Mouse (Mus musculus): ENCODE data around the gene Rnf144b. TPM values are rescaled to one million over a fixed set of nuclear protein-coding genes. Genes with fewer than 3 reads are reported as not detected.
A peak's percentile ranks its signal among the peaks of the same experiment; 100 is the strongest.

The Rnf144b gene
- 10 to 100 TPM in 1 of 2 experiments, 1 to 10 TPM in 1; 9.5 to 14.4 TPM for total RNA-seq (2021)
- long read RNA-seq, experiment 1, partial matches to known transcripts, result 1 of 3 reads
- long read RNA-seq, experiment 1, other reads (novel, unspliced or antisense), result 1 of 3 reads
- long read RNA-seq, experiment 2, result 0 reads

DNA sequence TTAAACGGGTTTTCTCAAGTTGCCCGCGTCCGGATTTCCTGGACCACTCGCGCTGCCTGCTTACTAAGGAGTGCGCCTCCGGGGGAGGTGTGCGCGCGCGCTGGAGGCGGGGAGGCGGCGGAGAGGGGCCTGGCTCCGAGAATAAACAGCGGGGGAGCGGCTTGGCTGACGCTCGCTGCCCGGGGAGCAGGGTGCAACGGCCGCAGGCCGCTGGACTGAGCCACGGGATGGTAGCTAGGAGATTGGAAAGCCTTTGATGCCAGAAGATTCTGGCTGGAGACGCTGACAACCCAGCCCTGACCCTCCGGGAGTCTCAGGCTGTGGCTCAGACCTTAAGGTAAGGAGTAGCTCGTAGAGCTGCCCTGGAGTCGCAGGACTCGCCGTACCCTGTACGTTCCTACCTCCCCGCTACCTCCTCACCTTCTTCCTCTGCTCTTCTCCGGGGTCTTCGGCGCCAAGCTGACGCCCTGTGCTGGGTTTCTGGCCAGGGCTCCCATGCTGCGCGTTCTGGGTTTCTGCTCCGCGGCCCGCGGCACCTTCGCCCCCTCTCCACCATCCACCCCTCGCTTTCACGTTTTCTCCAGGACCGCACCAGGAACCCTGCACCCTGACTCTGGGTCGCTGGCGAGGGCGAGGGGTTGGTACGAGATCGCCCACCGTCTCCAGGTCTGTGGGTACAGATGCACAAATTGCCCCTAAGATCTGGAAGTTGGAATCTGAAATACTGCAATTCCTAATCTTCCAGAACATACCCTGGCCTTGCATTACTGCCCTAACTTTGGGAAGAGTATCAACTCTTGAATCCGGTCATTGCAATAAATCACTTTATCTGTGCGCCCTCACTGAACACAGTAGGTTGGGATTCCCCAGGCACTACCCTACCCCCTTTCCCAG lies at the start of gene Rnf144b:
Gene Rnf144b, plus strand, starts transcription at position 120 of the 894 bp plus-strand sequence.
- intact Hi-C loops (cut with DNase I; ENCODE audit: low total_unique reads), result no loop called here
- DNase-seq, result peak; percentile 51

DNA sequence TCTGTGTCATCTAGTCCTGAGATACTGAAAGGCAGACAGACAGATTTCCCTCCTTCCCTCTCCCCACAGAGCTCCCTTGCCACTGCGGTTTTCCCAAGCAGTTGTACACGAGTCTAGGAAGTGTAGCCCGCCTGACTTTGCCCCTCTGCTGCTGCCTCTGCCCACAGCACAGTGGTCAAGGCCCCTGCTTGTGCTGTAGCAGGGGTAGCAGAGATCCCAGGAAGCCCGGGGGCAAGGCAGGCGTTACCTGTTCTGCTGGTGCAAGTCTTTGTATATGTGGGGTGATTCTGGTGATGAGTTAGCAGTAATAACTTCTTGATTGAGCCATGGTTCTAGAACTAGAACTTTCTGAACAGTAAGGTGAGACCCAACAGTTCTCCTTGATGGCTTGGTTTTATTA lies 46.3 kb upstream of the Rnf144b start:
- no peak for DNase-seq
- intact Hi-C loops (cut with DNase I; ENCODE audit: low total_unique reads), result no loop called here

DNA sequence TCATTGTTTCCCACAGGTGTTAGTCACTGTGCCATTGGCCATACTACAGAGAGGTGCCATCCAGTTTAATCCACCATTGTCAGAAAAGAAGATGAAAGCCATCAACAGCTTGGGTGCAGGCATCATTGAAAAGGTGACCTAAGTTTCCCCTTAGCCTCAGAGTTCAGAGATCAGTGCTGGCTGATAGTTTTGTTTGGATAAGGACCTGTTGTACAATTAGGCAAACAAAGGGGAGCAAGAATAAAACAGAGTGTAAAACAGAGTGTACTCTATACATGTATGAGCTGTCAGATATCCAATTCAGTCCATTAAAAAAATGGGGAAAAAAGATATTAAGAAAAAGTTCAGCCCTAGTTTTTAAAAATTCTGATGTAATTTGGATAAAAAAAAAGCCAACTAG lies 45.1 kb upstream of the Rnf144b start:
- intact Hi-C loops (cut with DNase I; ENCODE audit: low total_unique reads), result no loop called here

DNA sequence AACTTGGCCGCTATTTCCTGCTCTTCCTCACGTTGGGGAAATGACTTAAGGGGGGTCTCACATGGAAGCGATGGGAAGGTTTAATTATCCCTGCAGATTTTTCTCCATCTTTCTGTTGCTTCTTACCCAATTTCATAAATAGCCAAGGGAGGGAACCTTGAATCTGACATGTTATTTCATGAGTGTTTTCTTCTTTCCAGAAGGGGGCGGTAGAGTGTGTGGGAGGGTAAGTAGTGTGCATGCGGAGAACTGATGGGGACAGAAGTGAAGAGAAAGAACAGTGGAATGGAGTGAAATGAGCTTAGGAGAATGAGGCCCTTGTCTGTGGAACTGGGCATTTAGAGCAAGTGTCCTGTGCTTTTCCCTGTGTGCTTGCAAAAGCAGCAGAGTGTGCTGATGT lies 43.7 kb upstream of the Rnf144b start:
- intact Hi-C loops (cut with DNase I; ENCODE audit: low total_unique reads), result no loop called here

More for the DNA sequence above, 45.1 kb upstream of the Rnf144b start:
- DNase-seq, result no peak

DNA sequence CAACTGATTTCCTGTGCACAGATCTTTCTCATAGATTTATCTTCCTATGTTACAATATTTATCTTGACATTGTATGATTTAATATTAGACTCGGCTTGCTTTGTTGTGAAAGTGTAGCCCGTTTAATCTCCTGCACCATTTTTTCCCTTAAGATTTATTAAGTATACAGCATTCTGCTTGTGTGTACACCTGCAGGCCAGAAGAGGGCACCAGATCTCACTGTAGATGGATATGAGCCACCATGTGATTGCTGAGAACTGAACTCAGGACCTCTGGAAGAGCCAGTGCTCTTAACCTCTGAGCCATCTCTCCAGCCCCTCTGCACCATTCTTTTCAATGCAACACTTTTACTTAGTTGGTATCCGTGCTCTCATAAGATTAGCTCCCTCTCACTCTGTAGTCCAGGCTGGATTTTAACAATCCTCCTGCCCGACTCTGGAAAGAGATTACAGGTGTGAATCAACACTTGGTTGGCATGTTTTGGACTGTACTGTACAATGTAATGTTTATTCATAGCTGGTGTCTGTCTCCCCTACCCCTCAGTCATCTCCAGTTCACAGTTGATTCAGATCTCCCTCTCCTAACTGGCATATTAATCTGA lies 41.5 kb upstream of the Rnf144b start:
- DNase-seq, result no peak
- intact Hi-C loops (cut with DNase I; ENCODE audit: low total_unique reads), result no loop called here

More for the DNA sequence above, 43.7 kb upstream of the Rnf144b start:
- DNase-seq, result no peak

DNA sequence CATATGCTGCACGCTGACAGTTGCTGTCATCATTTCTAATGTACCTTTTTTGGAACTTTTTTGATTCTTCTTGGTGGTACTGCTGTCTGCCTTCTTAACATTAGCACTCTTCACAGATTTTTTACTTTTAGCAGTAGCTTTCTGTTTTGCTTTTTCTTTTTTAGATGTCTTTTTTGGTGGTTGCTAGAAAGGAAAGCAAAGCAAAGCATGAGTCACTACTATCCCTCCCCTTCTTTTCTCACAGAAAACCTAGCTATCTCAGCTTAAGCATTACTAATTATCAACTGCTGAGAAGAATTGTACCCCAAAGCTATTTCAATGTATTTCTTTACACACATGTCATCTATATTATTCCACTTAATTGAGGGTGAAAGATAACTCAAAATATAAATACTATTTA lies 34.0 kb upstream of the Rnf144b start:
- intact Hi-C loops (cut with DNase I; ENCODE audit: low total_unique reads), result no loop called here
- DNase-seq, result no peak

DNA sequence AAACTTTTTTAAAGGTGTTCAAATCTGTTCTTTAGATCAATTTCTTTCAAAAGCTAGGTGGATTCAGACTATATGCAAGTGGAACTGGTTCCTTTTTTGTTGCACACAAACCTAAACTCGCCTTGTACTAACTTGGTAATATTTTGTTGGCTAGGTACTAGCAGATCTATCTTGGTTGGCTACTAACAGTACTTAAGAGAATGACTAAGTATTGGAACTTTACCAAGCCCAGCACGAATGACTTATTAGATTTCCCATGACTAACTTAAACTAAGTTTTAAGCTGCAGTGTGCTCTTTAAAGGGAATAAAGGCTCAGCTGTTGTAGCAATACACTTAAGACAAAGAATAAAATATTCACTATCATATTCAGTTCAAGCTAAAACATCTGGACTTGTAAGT lies 33.2 kb upstream of the Rnf144b start:
- intact Hi-C loops (cut with DNase I; ENCODE audit: low total_unique reads), result no loop called here
- no peak for DNase-seq

DNA sequence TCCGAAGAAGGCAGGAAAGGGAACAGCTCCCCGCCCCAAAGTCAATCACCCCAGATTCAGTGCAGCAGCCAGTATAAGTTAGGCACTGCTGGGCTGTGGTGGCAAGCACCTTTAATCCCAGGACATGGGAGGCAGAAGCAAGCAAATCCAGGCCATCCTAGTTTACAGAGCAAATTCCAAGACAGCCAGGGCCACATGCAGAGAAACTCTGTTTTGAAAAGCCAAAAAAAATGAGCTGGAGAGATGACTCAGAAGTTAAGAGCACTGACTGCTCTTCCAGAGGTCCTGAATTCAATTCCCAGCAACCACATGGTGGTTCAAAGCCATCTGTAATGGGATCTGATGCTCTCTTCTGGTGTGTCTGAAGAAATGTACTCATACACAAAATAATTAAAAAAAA lies 28.7 kb upstream of the Rnf144b start:
- no peak for DNase-seq
- intact Hi-C loops (cut with DNase I; ENCODE audit: low total_unique reads), result no loop called here

DNA sequence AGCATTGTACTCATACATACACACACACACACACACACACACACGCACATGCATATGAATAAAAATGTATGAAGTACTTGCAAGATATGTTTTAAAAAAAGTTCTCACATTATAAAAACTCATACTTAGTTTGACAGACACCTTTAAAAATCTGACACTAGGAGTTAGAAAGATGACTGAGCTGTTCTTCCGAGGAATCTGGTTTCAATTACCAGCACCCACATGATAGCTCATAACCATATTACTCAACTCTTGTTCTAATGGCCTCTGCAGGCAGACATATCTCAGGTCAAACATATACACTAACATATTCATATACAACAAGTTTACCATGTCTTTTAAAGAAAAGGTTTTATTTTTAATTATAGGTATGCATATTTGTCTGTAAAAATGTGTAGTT lies 25.9 kb upstream of the Rnf144b start:
- intact Hi-C loops (cut with DNase I; ENCODE audit: low total_unique reads), result no loop called here
- DNase-seq, result no peak

DNA sequence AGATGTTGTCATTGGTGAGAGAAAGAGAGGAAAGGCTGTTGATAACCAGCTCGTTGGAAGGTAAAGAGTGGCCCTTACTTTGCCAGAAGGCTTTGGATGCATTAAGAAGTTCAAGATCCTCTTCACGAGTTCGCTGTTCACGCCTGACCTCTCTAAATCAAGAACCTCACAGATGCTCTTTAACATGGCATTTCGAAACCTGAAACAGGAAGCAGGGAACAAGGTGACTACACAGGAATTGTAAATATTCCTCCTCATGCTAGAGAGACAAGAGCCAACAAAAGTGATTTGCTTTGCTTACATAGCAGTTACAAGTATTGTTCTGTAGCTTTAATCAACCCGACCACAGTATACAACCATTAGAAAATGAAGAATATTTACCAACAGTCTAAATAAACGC lies 23.2 kb upstream of the Rnf144b start:
- intact Hi-C loops (cut with DNase I; ENCODE audit: low total_unique reads), result no loop called here
- no peak for DNase-seq

DNA sequence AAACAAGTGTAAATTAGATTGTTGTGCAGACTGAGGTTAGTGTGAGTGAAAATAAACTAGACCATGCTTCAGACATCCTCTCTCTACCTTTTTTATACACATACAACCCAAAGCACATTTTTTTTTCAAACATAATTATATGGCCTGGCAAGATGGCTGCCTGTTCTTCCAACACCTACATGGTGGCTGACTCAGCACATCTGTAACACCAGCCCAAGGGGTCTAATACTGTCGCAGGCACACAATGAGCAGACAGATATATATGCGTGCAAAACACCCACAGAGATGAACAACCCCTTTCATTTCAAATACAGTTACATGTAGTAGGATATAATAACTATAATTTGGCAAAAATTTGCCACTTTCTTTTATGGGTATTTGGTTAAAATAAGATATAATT lies 21.9 kb upstream of the Rnf144b start:
- no peak for DNase-seq
- intact Hi-C loops (cut with DNase I; ENCODE audit: low total_unique reads), result no loop called here

DNA sequence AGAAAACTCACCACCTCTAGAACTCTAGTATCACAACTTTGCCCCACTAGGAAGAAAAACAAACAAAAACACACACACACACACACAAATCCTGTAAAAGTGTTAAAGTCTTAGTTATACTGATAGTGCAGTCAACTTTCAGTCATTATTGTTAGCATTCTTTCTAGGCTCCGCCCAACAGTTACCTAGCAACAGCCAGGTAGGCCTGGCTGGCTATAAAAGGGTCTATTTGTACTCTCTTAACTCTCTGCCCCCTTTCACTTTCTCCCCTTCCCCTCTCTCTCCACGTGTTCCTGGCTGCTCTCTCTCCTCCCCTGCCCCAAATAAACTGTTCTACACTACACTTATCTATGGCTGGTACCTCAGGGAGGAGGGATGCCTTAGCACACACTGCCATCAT lies 18.3 kb upstream of the Rnf144b start:
- intact Hi-C loops (cut with DNase I; ENCODE audit: low total_unique reads), result no loop called here
- no peak for DNase-seq

DNA sequence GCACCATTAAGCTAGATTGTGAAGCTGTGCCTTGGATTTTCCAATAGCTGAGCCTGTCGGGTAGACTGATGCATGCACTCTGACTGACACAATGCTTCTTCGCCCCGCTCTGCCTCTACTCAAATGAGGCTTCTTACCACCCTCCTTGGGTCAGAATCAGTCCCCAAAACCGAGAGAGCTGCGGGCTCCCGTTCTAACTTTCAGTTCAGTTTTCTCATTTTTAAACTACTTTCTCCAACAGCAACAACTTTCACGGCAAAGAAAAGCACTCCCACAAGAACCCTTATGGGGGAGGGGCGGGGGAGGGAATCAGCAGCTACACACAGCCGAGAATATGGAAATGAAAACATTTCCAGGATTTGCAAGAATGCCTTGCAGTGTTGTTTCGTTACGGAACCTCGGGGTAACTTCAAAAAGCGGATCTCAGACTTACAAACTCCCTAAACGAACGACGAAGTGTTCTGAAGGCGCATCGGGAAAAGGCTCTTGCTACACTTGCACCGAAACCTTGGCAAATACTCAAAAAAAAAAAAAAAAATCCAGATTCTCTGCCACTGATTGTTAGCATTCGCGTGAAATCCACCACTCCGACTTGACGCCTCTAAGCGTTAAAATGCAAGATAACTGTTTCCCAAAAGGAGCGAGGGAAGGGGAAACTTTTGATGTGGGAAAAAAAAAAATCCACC lies 17.5 kb upstream of the Rnf144b start:
- intact Hi-C loops (cut with DNase I; ENCODE audit: low total_unique reads), result no loop called here
- DNase-seq, result no peak

DNA sequence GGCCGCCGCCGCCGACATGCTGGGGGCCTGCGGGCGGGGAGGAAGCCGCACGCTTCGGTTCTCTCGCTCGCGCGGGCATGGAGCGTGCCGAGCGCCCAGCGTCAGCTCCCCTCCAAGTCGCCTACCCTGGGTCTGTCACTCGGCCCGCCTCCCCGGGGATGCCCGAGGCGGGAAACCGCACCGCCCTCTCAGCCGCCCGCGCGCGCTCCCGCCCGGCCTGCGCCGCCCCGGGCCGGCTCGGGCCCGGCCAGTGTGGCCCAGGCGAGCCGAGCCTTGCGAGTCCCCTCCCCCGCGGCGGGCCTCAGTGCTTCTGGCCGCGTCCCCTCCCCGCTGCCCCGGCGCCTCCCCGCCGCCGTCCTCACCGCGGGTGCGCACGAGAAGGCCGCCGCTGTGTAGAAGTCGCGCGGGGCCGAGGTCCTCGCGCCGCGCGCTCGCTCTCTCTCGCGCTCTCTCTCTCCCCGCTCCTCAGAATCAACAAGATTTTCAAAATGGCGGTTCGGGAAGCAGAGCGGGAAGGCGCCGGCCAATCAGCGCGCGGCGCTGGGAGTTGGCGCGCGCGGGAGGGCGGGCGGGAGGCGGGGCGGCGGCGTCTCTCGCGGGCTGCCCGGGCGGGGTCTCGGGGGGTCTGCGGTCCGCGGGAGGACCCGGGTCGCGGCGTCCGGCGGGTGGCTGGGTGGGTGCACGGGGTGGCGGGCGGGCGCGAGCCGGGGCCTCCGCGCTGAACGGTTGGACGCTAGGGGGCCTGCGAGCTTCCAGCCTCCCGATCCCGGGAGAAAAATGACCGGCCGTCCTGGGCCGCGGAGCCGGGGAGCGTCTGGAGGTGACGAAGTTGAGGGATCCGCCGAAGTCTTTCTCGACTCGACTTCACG lies 16.5 kb upstream of the Rnf144b start, which contains the start of gene Dek:
Gene Dek, minus strand, starts transcription at position 491 of the 869 bp plus-strand sequence.
- intact Hi-C loops (cut with DNase I; ENCODE audit: low total_unique reads), result no loop called here
- peak; percentile 81 for DNase-seq

DNA sequence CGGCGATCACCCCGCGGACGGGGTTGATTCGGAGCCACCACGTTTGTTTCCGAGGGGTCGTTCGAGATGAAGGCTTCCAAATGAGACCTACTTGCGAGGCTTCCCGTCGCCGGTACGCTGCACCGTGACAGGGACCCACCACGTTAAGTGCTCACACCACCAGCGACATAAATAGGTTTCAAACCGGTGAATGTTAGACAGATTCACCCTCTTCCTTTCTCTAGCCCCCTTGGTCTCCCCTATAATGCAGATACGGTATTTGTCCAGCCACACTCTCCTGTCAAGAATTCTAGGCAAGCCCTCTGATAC lies 15.9 kb upstream of the Rnf144b start:
- DNase-seq, result no peak
- intact Hi-C loops (cut with DNase I; ENCODE audit: low total_unique reads), result no loop called here

DNA sequence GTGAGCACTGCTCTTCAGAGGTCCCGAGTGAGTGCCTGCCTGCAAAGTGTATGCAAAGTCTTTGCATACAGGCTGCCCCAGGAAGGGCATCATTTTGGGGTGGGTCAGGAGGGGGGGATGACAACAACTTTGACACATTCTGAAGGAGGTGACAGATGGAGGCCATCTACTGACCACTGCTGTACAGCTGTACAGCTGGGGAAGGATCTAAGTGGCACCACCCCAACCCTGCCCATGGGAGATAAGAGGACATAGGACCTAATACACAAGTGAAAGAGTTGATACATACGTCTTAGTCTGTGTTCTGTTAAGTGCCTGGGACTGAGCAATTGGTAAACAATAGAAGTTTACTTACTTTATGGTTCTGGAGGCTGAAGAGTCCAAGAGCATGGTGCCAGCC lies 13.2 kb upstream of the Rnf144b start:
- intact Hi-C loops (cut with DNase I; ENCODE audit: low total_unique reads), result no loop called here
- no peak for DNase-seq

DNA sequence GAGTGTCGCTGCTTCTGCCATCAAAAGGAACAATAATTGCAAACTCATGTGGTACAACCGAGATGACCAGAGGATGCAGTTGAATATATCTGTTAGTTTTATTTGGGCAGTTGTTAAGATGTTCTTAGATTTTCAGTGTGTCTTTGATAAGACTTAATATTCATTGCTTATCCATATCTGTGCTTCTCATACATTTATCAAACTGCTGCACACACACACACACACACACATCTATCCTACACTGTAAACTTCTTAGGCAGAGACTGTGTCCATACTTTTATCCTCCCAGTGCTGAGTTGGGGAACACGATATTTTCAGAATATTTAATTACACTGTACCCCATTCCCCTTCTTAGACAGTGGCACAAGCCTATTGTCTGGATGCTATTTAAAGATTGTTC lies 11.3 kb upstream of the Rnf144b start:
- no peak for DNase-seq
- intact Hi-C loops (cut with DNase I; ENCODE audit: low total_unique reads), result no loop called here

DNA sequence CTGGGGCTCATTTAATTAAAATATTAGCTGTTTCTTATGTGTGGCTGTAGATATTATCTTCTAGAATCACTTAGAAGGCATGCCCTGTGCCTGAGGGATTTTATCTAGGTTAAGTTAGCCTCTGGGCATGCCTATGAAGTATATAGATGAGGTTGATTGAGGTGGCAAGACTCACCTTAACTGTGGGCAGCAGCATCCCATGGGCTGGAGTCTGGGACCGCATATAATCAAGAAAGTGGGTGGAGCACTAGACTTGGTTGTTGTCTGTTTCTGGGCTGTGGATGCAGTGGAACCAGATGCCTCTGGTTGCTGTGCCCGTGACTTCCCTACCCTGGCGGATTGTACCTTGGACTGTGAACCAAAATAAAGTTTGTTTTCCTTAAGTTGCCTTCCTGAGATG lies 10.4 kb upstream of the Rnf144b start:
- no peak for DNase-seq
- intact Hi-C loops (cut with DNase I; ENCODE audit: low total_unique reads), result no loop called here

DNA sequence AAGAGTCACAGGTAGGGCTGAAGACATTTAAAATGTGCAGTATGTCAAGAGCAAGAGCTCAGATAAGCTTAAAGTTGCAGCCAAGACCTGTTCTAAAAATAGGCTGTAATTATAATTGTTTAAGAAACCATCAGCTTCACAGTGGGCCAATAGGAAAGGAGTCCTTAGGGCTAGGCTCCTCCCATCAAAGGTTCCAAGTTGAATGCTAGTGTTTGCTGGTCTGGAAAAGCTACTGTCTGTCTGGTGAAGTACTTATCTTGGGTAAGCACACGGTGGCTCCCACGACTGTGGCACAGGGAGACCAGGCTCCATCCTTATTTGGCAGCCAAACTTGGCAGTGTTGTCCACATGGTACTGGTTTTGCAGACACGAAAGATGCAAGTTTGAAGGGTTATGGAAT lies 9.5 kb upstream of the Rnf144b start:
- no peak for DNase-seq
- intact Hi-C loops (cut with DNase I; ENCODE audit: low total_unique reads), result no loop called here

DNA sequence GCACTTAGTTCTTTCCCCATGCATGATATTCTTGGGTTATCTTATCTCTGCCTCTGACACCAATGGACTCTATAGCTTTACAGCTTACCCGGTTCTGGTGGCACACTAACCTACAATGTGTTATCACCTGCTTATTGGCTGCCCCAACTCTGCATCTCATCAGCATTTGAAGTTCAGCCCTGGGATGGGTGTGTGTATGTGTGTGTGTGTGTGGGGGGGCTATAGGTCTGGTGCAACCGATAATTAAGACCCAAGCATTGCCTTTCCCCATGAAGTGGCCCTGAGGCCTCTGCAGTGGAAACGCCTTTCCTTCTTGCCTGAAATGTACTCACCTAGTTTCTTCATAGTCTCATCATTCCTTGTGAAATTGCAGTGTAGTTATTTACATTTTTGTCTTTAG lies 6.5 kb upstream of the Rnf144b start:
- no peak for DNase-seq
- intact Hi-C loops (cut with DNase I; ENCODE audit: low total_unique reads), result no loop called here

Data from gastrocnemius, postnatal 14 days (tissue).